Mouse (Mus musculus) kidney, adult 2 months (tissue): Measurements from ENCODE around the gene Mxra8. TPM values are rescaled to one million over a fixed set of nuclear protein-coding genes. Genes with fewer than 3 reads are reported as not detected.

Experiments
- DNase-seq: peaks from one replicate; pipeline ENCODE4 v3.0.0; 2021
- H3K27ac ChIP-seq: fragments of 200-500 bp; 2 replicates; pipeline ENCODE4 v1.5.1; 2012; ENCODE audit warnings: low read depth, low read length, control low read depth, inconsistent platforms; ENCODE audit not compliant: insufficient read depth
- H3K27me3 ChIP-seq: fragments of 200-500 bp; replicated peaks from 2 replicates; pipeline ENCODE4 v1.6.1; 2012; ENCODE audit warnings: mild to moderate bottlenecking, moderate library complexity, low read length, inconsistent platforms; ENCODE audit not compliant: control insufficient read depth, insufficient read depth
- H3K36me3 ChIP-seq: fragments of 200-500 bp; 2 replicates; pipeline ENCODE4 v1.6.1; 2012; ENCODE audit warnings: mild to moderate bottlenecking, moderate library complexity, low read length, inconsistent platforms; ENCODE audit not compliant: control insufficient read depth, insufficient read depth
- H3K4me1 ChIP-seq: fragments of 200-500 bp; 2 replicates; pipeline ENCODE4 v1.6.1; 2011; ENCODE audit warnings: low read length; ENCODE audit not compliant: control insufficient read depth, insufficient read depth
- H3K4me3 ChIP-seq: fragments of 200-500 bp; 2 replicates; pipeline ENCODE4 v1.5.1; 2011; ENCODE audit warnings: mild to moderate bottlenecking, low read depth, low read length, control low read depth; ENCODE audit not compliant: insufficient read depth
- CTCF ChIP-seq: fragments of 200-500 bp; conservative IDR thresholded peaks from 2 replicates; pipeline ENCODE4 v1.5.1; 2011; ENCODE audit warnings: low read depth, mild to moderate bottlenecking, control low read depth, low read length, moderate library complexity, mixed read lengths; ENCODE audit not compliant: insufficient read depth, insufficient read length
- POLR2A ChIP-seq: fragments of 200-500 bp; IDR thresholded peaks from one replicate; pipeline ENCODE4 v1.6.1; 2011; ENCODE audit warnings: low read depth, low read length, control low read depth
- WGBS: fragments of 180-500 bp; shearing (Covaris S2); methylation state at CpG from one replicate; pipeline ENCODE4 v1.1.7; 2018; 5-methylcytosine and 5-hydroxymethylcytosine counted together
- polyA plus RNA-seq: library from polyadenylated mRNA; depleted of rRNA; stranded (reverse); fragments of >200 nt; gene quantifications from 2 replicates; pipeline ENCODE4 v1.2.3, GENCODE M21; 2012

Gene Mxra8
- polyA plus RNA-seq, 1 experiment: 98.0 TPM

GRCm38 (mm10) chr4:155833836-155834235 lies 5.6 kb upstream of the Mxra8 start:
- no peaks in the 10 kb centered on the region for H3K36me3 ChIP-seq
- peaks cover 13% of the 10 kb centered on the region; the same call in 1 of the 2 replicates for H3K4me1 ChIP-seq
- no peaks in the 10 kb centered on the region for H3K27me3 ChIP-seq
- H3K4me3 ChIP-seq: no peak overlapping the region
- TF ChIP-seq CTCF: peak; percentile 75
- no peak for TF ChIP-seq POLR2A
- peak; percentile 94 for DNase-seq
- H3K27ac ChIP-seq: peak overlapping the region; percentile 57
- WGBS: 20% methylated on average over 2 of the region's 2 CpGs

- H3K27me3 ChIP-seq: no peaks in the 10 kb centered on the region
- peak overlapping the region; percentile 77 for H3K27ac ChIP-seq
- no peak for TF ChIP-seq POLR2A
- TF ChIP-seq CTCF: no peak
- 58% methylated on average over 11 of the region's 11 CpGs for WGBS
- H3K4me3 ChIP-seq: no peak overlapping the region
- H3K36me3 ChIP-seq: no peaks in the 10 kb centered on the region
- peak; percentile 74 for DNase-seq
- peaks cover 19% of the 10 kb centered on the region for H3K4me1 ChIP-seq
These were observed 2.0 kb upstream of the Mxra8 start for GRCm38 (mm10) chr4:155837404-155838010.

DNA sequence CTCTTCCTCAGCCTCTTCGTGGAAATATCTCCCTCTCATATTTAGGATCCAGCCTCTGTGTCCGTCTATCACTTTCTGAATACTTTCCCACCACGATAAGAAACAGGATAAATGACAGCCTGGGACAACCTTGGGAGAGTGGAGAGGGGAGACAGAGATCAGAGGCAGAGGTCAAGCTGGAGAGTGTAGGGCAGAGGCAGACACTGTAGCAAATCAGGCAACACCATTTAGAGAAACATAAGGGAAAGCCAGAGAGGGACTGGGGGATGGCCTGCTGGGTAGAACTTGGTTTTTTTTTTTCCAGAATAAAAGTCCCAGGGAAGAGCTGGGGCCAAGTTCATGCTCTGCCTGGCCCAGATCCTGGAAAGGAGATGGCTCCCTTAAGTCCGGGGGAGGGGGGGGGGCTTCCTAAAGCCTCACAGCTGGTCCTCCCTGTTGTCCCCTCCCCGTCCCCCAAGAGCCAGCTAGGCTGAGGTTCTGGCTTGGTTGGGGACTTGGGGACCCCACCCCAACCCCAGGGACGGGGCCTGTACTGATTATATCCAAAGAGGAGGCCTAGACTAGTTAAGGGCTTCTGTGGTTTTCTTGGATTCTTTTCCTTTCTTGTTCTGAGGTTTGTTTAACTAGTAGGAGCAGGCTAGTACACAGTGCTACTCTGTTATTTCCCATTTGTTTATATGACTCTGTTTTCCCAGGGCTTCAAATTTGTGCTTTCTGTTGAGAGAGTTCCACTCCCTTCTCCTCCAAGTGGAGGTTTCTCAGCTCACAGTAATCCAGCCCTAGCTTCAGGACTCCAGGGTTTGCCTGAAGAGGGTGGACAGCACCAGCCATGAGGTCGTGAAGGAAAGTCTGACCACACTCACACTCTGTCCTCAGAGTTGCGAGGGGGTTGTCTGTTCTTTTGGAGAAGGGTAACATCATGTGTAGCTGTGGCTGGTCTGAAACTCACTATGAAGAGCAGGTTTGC lies 1.0 kb upstream of the Mxra8 start:
- no peak for DNase-seq
- Histone ChIP-seq H3K36me3 (no peaks in the 10 kb centered on the region), H3K4me1 (peaks cover 19% of the 10 kb centered on the region), H3K4me3 (no peak overlapping the region), H3K27ac (peak overlapping the region; percentile 77), H3K27me3 (no peaks in the 10 kb centered on the region)
- no peak for TF ChIP-seq POLR2A
- TF ChIP-seq CTCF: no peak
- 65% methylated on average over 8 of the region's 8 CpGs for WGBS

DNA sequence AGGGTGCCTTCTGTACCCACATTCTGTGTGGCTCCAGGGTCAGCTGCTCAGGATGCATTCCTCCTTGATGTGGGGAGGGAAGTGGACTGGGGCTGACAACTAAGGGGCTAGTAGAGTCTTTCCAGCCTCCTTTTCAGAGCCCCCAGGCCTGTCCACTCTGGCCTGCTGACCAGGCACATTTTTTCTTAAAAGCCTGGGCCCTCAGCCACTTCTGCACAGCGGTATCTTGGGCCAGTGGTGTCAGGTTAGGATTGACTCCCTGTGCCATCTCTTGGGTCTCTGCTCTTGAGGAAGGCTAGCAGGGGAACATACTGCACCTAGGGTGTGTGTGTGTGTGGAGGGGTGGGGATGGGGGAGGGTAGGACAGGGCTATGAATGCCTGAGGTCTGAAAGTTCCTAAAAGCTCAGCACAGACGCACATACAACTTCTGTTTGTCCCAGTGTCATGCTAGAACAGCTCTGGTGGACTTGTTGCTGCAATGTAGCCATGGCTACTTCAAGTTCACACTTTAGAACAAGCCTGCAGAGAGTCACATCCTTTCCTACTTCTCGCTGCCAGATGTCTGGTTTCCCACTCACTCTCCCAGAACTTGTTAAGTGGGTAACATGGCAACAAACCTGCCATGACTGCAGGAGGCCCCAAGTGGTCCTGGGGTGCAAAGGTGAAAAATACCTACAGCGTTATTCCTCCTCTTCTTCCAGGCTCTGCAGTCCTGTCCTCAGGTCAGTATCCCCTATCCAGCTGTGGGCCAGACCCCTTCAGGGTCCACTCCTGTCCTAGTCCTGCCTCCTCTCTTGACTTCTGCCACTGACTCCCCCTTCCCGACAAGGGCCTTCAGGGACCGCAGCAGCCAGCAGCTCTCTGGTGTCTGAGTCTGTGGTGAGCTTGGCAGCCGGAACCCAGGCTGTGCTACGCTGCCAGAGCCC lies 859 bp downstream of the Mxra8 start:
- peaks cover 19% of the 10 kb centered on the region for H3K4me1 ChIP-seq
- H3K27ac ChIP-seq: peak overlapping the region; percentile 91
- no peaks in the 10 kb centered on the region for H3K27me3 ChIP-seq
- peak overlapping the region; percentile 73 for H3K4me3 ChIP-seq
- no peak for DNase-seq
- H3K36me3 ChIP-seq: no peaks in the 10 kb centered on the region
- 14% methylated on average over 8 of the region's 8 CpGs for WGBS
- TF ChIP-seq POLR2A (no peak), CTCF (no peak)

DNA sequence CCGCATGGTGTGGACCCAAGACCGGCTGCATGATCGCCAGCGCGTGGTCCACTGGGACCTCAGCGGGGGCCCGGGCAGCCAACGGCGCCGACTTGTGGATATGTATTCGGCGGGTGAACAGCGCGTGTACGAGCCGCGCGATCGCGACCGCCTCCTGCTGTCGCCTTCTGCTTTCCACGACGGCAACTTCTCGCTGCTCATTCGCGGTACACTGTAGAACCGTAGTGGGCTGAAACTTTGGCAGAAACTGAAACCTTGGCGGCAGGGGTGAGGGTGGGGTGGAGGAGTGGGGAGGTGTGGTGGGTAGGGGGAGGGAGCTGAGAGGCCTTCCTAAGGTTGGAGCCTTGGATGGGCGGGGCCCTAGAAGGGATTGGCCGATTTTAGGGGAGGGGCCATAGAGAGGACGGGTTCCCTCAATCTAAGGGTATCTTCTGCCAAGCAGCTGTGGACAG lies 1.5 kb downstream of the Mxra8 start:
- Histone ChIP-seq H3K4me3 (peak overlapping the region; percentile 73), H3K4me1 (peaks cover 19% of the 10 kb centered on the region), H3K36me3 (no peaks in the 10 kb centered on the region), H3K27me3 (no peaks in the 10 kb centered on the region), H3K27ac (peak overlapping the region; percentile 10; the same call in 1 of the 2 replicates)
- WGBS: 0% methylated on average over 32 of the region's 32 CpGs
- DNase-seq: peak; percentile 81
- TF ChIP-seq CTCF: peak; percentile 30; the same call in 1 of the 2 replicates
- TF ChIP-seq POLR2A: no peak

DNA sequence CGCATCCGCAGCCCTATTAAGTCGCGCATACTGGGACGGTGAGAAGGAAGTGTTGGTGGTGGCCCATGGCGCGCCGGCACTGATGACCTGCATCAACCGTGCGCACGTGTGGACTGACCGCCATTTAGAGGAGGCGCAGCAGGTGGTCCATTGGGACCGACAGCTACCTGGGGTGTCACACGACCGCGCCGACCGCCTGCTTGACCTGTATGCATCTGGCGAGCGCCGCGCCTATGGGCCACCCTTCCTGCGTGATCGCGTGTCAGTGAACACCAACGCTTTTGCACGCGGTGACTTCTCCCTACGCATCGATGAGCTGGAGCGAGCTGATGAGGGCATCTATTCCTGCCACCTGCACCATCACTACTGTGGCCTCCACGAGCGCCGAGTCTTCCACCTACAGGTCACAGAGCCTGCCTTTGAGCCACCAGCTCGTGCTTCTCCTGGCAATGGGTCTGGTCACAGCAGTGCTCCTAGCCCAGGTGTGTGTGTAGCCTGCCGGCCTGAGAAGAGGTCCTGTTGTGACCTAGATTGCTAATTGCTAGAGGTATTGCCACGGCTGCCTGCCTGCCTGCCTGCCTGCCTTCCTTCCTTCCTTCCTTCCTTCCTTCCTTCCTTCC lies 2.3 kb downstream of the Mxra8 start:
- WGBS: 58% methylated on average over 38 of the region's 38 CpGs
- H3K4me1 ChIP-seq: peaks cover 19% of the 10 kb centered on the region
- TF ChIP-seq POLR2A (no peak), CTCF (no peak)
- H3K4me3 ChIP-seq: peak overlapping the region; percentile 73; the same call in 1 of the 2 replicates
- no peak overlapping the region for H3K27ac ChIP-seq
- H3K36me3 ChIP-seq: no peaks in the 10 kb centered on the region
- no peak for DNase-seq
- H3K27me3 ChIP-seq: no peaks in the 10 kb centered on the region
